Mouse (Mus musculus) thymus, postnatal 4 days (tissue): ENCODE measurements around the gene Rbl1.
A peak's percentile ranks its signal among the peaks of the same experiment; 100 is the strongest.

Experiments used
- DNase-seq: peaks from one replicate; pipeline ENCODE4 v3.0.0; 2021

Rbl1 gene

DNA sequence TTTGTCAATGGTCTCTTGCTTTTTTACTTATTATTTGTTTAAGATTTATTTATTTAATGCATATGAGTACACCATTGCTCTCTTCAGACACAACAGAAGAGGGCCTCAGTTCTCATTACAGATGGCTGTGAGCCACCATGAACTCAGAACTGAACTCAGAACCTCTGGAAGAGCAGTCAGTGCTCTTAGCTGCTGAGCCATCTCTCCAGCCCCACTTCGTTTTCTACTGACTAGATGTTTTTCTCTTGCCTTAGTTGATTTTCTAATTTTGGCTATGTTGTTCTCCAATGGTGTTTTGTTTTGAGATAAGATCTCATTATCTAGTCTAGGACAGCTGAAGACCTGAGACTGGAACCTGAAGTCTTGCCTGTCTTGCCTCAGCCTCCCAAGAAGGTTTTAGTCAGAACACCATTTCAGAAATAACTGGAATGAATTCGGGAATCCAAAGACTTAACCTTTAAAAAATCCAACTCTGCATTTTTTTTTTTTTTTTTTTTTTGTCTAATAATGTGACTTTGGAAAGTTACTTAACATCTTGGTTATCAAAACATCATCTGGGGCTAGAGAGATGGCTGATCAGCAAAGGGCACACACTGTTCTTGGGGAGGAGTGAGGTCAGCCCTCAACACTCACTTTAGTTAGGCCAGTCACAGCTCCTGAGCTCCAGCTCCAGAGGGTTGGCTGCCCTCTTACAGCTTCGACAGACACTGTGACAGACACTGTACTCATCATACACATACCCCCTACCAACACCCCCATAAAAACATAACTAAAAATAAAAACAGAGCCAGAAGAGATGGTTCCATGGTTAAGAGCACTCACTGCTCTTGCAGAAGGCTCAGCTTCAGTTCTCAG, 71.4 kb downstream of the Rbl1 start:
- no peak for DNase-seq

DNA sequence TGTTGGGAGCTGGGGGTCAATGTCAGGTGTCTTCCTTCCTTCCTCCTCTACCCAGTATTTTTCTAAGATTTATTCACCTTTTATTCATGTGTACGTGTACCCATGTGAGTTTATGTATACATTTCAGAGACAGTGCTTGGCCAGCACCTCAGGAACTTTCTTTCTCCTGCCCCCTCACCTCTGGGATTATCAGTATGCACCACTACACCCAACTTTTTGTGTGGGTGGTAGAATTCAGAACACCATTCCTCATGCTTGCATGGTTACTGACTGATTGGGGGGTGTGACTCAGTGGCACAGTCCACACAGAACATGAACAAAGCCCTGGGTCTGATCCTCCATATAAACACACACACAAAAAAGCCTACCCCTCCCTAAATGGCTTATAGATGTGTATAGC, 72.2 kb downstream of the Rbl1 start:
- no peak for DNase-seq

DNA sequence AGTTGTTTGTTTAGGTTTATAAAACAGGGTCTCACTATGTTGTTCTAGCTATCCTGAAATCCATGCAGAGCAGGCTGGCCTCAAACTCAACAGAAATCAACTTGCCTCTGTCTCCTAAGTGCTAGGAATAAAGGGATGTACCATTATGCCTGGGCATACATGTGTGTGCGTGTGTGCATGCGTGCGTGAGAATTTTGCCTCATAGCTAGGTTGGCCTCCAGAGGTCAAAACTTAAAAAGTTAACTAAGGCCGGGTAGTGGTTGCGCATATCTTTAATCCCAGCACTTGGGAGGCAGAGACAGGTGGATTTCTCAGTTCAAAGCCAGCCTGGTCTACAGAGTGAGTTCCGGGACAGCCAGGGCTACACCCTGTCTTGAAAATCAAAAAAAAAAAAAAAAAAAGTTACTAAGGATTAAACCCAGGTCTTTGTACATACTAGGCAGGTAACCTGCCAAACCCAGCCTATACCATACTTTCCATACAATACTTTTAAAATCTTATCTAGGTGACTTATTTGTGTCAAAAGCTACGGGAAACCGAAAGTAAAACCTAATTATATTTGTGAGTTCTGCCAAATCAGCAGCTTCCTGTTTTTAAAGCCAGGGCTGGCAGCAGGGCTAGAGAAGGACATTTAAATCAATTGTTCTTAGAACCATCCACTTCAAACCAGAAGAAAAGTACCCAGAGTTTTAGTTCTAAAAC, 73.4 kb downstream of the Rbl1 start:
- no peak for DNase-seq

DNA sequence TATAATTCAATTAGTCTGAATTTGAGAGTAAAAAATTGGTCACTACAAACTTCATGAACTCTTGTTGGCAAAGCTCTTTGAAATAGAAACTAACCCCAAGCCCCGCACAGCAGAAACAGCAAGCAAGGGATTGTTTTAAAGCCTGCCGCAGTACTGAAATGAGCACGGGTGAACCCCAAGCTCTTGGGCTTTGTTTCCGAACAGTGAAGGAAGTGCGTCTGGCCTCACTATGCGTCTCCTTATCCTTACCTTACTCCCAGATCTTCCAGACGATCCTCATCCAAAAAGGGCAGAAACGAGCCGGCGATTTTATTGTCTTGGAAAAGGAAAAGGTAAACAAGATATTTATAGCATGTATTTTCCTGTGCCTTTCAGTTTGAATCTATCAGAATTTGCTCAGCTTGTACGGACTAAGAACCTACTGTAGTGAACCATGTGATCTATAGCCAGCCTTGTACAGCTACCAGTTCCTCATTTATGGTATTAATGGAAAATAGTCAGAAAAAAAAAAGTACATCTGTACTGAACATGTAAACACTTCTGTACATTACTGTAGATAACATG, 74.7 kb downstream of the Rbl1 start:
- DNase-seq: peak; percentile 21

DNA sequence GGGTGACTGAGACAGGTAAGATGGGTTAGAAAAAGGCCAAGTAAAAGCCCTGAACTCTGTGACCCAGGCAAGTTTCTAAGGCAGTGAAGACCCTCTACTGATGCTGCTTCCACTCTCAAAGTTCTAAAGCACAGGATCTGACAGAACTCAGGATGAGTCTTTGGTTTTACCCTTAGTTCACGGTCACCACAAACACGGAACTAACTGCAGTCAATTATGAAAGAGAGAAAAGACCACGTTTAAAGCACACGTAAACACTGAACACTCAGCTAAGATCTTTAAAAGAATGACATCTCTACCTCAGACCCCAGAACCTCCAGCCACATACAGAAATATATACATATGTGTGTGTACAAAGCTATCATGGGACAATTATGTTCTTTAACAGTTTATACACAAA, 75.2 kb downstream of the Rbl1 start:
- no peak for DNase-seq

DNA sequence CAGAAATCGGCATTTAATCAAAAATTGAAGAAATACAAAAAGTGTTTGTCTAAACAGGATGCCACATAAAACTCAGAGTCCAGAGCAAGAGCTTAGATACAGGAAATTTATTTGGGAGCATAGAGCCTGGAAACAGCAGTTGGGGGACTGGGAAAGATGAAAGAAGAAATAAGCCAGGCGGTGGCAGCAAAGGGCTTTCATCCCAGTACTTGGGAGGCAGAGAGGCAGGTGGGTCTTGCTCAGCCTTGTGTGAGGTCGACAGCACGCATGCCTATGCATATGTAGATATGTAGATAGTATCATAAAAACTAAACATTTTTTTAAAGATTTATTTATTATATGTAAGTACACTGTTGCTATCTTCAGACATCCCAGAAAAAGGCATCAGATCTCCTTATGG, 76.3 kb downstream of the Rbl1 start:
- no peak for DNase-seq

DNA sequence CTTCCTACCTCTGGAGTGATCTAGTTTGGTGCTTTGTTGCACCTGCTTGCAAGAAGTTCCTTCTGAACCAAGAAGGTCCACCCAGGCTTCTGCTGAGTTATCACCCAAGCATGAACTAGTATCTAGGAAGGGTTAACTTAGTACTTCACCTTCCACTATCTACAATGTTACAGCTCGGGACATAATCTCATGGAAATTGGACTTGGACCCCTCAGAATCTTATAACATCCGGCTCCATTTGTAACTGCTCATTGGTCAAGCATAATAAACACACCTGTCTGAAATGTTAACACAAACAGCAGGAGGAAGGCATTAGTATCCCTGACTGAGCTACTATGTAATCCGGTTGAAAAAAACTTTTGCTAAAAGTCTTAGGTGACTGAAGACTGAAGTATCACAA, 77.0 kb downstream of the Rbl1 start:
- no peak for DNase-seq

DNA sequence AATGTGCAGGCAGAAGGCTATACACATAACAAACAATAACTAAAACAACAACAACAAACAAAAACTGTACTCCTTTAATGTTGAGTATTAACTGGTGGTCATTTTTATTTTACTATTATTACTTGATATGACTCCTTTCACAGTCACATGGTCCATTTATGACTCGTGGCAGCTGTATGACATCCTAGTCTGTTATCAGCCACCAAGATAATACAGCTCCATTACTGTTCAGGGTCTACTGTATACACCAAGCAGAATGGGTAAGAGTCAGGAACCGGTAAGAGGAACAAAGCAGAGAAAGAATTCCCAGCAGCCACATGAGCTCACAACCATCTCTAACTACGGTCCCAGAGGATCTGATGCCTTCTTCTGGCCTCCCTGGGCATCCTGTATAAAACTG, 79.1 kb downstream of the Rbl1 start:
- no peak for DNase-seq

DNA sequence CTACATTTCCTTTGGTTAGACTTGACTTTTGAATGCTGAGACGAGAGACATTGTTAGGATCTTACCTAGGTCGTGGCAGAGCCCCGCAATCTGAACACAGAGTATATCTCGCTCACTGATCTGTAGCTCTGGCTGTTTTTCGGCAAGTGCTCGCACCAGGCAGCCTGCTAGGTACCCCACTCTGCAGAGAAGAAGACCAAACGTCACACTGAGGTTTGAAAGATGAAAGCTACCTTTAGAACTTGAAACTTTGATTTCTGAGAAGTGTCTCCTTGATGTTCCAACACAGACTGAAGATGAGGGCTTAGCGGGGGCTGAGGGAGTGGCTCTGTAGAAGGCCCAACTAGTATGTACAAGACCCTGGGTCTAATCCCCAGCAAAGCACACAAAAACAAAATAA, 82.6 kb downstream of the Rbl1 start:
- DNase-seq: peak; percentile 47

DNA sequence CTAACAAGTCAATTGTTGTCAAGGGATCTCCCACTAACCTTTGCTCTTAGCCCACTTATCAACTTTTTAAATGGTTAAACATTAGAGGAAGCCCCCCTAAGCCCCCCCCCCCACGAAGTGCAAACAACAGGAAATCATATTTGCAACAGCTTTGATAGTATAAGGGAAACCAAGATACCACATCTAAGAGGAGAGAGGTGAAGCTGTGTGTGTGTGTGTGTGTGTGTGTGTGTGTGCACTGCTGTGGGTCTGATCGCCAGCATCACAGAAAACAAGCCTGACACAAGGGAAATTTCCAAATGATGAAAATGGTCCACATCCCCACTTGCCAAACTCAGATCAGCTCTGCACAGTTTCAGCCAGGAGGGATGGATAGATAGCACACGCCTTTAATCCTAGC, 85.3 kb downstream of the Rbl1 start:
- DNase-seq: peak; percentile 62

DNA sequence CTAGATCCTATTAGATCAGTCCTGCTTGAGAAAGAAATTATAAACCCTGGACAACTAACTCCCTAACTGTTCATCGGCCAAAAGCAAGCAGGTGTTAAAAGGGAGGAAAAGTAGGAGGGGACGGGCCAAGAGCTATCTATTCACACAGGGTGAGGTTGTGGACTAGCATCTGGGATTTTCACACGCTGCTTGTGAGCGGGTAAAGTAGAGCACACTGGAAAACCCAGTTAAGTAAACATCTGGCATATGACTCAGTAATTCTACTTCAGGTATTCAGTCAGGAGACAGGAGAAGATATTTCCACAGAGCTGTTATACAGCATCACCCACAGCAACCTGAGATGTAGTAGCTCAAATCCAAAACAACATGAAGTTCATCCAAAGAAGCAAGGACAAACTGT, 85.8 kb downstream of the Rbl1 start:
- DNase-seq: no peak

DNA sequence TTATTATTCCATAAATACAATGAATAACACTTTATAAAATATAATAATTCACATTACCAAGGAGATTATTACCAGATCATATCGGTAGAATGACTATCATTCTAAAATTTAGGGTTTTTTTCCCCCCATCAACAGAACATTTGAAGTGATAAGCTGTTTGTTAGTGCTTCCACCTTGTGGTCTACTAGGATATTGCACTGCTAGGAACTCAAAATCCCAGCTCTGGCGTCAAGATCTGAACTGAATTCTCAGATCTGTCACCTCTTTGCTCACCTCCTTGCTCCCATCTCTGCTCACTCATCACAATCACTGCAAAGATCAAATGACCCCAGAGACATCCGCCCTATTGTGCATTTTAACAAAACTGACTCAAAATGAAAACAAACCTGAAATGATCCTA, 87.4 kb downstream of the Rbl1 start:
- DNase-seq: no peak

DNA sequence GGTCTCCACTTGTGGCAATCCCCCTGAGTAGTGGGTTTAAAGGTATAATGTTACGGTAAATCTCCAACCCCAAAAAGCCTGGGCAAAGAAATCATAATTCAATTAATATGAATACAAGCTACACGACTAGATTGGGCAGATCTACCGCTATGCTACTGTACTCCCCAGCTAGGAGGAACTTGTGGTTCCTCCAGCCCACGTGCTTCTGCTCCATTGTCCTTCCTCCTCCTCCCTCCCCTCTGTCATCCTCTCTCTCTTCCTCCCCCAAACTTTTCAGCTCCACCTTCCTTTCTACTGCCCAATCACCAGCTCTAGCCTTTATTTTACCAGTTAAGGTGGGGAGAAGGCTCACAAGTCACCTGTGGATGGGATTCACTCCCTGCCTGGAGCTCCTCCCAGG, 96.1 kb downstream of the Rbl1 start:
- DNase-seq: no peak

DNA sequence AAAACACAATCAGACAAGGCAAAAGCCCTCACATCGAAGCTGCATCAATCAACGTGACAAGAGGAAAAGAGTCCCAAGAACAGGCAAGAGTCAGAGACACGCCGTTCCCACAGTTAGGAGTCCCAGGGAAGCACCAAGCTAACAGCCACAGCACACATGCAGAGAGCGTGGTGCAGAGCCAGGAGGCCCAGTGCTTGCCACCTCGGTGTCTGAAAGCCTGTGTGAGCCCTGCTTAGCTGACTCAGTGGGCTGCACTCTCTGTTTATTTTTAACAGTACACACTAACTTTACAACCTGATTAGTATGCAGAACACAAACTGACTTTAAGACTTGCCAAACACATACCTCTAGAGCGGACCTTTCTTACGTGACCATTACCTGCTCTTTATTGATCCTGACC, 99.9 kb downstream of the Rbl1 start:
- DNase-seq: no peak

DNA sequence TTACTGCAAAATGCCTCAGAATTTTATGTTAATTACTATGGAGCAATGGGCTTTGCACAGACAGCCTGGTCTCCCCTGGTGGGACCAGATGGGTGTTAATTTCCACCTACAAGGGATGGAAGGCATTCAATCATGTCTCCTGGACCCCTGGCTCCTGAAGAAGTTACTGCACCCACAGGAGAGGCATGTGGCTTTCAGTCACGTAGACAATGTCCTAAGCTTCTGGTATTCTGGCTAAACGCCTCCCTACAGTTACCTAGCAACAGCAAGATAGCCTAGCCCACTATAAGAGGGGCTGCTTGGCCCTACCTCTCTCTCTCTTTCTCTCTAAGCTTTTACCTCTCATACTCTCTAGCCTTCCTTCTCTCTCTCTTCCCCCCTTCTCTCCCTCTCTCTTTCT, 102.1 kb downstream of the Rbl1 start:
- no peak for DNase-seq

DNA sequence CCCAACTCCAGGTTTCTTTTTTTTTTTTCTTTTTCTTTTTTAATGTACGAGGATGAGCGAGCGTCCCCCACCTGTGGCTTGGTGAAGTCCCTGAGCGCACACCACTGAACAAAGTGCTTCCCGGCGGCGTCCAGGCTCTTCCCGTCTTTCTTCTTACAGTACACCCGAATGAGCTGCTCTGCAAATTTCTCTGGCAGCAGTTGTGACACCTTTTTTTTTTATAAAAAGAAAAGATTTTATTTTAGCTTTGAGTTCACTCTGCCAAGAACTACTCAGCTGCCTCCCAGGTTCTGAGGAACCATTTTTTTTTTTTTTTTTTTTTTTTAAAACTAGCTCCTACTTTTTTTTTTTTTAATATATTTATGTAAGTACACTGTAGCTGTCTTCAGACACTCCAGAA, 102.7 kb downstream of the Rbl1 start:
- no peak for DNase-seq

DNA sequence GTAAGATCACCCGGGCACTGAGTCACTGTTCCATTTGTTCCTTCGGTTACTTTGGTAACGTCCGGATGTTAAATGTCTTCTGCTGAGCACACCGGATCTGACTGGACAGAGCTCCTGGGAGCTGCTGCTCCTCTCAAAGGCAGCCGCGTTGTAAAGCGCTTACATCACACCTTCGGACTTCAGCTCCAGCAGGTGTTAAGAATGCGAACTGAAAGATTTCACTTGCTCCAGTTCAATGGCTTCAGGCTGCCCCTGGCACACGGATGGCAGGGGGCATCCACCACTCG, 104.1 kb downstream of the Rbl1 start:
- no peak for DNase-seq

DNA sequence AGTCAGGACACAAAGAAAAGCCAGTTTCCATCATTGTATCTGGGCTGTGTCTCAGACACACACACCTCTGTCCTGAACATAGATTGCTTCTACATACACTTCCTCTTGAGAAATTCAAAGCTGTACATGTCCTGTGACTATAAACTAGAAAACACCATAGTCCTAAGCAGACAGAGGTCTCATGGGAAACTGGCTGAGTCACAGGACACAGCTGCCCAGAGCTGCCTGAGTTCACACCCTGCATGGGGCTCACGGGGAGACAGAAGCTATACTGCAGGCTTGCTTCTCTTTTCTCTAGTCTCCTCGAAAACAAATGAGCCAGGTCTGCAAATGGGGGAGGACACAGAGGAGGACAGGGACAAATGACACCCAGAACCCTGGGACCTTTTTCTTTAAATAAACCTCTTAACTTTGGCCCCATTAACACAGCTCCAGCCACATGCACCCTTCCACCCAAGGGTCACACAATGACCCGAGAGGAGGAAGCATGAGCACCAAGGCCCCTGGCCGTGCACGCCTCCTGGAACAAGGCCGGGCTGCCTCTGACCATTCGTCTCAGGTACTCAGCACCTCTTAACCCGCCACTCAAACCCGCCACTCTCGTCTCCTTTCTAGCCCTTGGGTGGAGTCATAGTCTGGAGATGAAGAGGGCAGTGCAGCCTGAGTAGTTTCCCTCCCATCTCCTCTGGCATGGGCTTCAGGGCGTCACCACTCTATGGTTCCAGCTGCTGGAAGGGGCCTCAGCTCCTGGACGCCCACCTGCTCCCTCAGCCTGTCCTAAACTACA, 104.6 kb downstream of the Rbl1 start:
- DNase-seq: no peak
